Mouse (Mus musculus) midbrain, postnatal 0 days (tissue): ENCODE measurements at regions not wholly inside any gene's neighbourhood (a gene's known extent, or its start where the extent isn't known, plus 50 kb on each side); places are given as distances from the start of the nearest gene placed in this dataset.

Experiments used
- ATAC-seq: fragments of 200-750 bp; cut with Nextera tagmentation; 2 replicates; pipeline ENCODE4 v1.8.0; 2017; ENCODE audit warnings: moderate number of reproducible peaks, mild to moderate bottlenecking, moderate TSS enrichment, moderate library complexity; ENCODE audit not compliant: low FRiP score
- DNase-seq: peaks from one replicate; pipeline ENCODE4 v3.0.0-alpha.2; 2015; ENCODE audit warnings: low spot score
- H3K27ac ChIP-seq: fragments of 300-500 bp; sonication (generic); 2 replicates; pipeline ENCODE4 v1.5.1; 2014; ENCODE audit warnings: low read depth, mild to moderate bottlenecking, low read length, mixed read lengths
- H3K27me3 ChIP-seq: fragments of 300-500 bp; sonication (generic); 2 replicates; pipeline ENCODE4 v1.6.1; 2014; ENCODE audit warnings: low read length, control low read depth, mixed read lengths; ENCODE audit not compliant: insufficient read depth
- H3K36me3 ChIP-seq: fragments of 300-500 bp; sonication (generic); 2 replicates; pipeline ENCODE4 v1.6.1; 2014; ENCODE audit warnings: low read length, control low read depth, mixed read lengths; ENCODE audit not compliant: insufficient read depth
- H3K4me1 ChIP-seq: fragments of 300-500 bp; sonication (generic); 2 replicates; pipeline ENCODE4 v1.6.1; 2014; ENCODE audit warnings: mild to moderate bottlenecking, control low read depth, antibody characterized with exemption, low read length, mixed read lengths; ENCODE audit not compliant: insufficient read depth
- H3K4me2 ChIP-seq: fragments of 300-500 bp; sonication (generic); 2 replicates; pipeline ENCODE4 v1.6.1; 2014; ENCODE audit warnings: low read depth, mild to moderate bottlenecking, low read length, mixed read lengths; ENCODE audit not compliant: poor library complexity, severe bottlenecking
- H3K4me3 ChIP-seq: fragments of 300-500 bp; sonication (generic); 2 replicates; pipeline ENCODE4 v1.5.1; 2014; ENCODE audit warnings: low read depth, mild to moderate bottlenecking, low read length, moderate library complexity
- H3K9ac ChIP-seq: fragments of 300-500 bp; sonication (generic); replicated peaks from 2 replicates; pipeline ENCODE4 v1.6.1; 2014; ENCODE audit warnings: mild to moderate bottlenecking, low read length, moderate library complexity, mixed read lengths; ENCODE audit not compliant: poor library complexity, severe bottlenecking
- H3K9me3 ChIP-seq: fragments of 300-500 bp; sonication (generic); 2 replicates; pipeline ENCODE4 v1.6.1; 2016; ENCODE audit warnings: low read length, control low read depth
- CTCF ChIP-seq: IDR thresholded peaks from 2 replicates; pipeline ENCODE4 v1.5.1; 2016; ENCODE audit warnings: antibody characterized with exemption, mild to moderate bottlenecking
- WGBS: fragments of 180-500 bp; shearing (Covaris S2); extraction: QIAGEN DNeasy Blood & Tissue Kit; methylation state at CpG from one replicate; pipeline ENCODE4 v1.1.7; 2014; 5-methylcytosine and 5-hydroxymethylcytosine counted together

GRCm38 (mm10) chr7:70164691-70165193 is 201.8 kb downstream of the Nr2f2 start:
- H3K27me3 ChIP-seq = peaks cover 75% of the 10 kb centered on the region
- ATAC-seq = no peak

GRCm38 (mm10) chr7:70158531-70158930 is 208.0 kb downstream of the Nr2f2 start:
- H3K4me1 ChIP-seq = no peaks in the 10 kb centered on the region
- peaks cover 39% of the 10 kb centered on the region for H3K27me3 ChIP-seq
- 31% methylated on average over 8 of the region's 8 CpGs for WGBS
- H3K36me3 ChIP-seq = no peaks in the 10 kb centered on the region
- H3K4me2 ChIP-seq = no peak overlapping the region
- no peak for DNase-seq
- no peaks in the 10 kb centered on the region for H3K9me3 ChIP-seq
- no peak overlapping the region for H3K4me3 ChIP-seq
- H3K27ac ChIP-seq = no peak overlapping the region
- no peak for TF ChIP-seq CTCF
- no peak for ATAC-seq
- H3K9ac ChIP-seq = no peak overlapping the region

More at GRCm38 (mm10) chr7:70164691-70165193, 201.8 kb downstream of the Nr2f2 start:
- H3K4me1 ChIP-seq = no peaks in the 10 kb centered on the region
- H3K9ac ChIP-seq = no peak overlapping the region
- DNase-seq = no peak
- WGBS = 35% methylated on average over 6 of the region's 6 CpGs
- no peak overlapping the region for H3K4me3 ChIP-seq
- no peaks in the 10 kb centered on the region for H3K9me3 ChIP-seq
- no peak overlapping the region for H3K27ac ChIP-seq
- no peak for TF ChIP-seq CTCF
- no peaks in the 10 kb centered on the region for H3K36me3 ChIP-seq
- no peak overlapping the region for H3K4me2 ChIP-seq

GRCm38 (mm10) chr7:70144726-70145271 is 221.7 kb downstream of the Nr2f2 start:
- no peaks in the 10 kb centered on the region for H3K36me3 ChIP-seq
- no peak overlapping the region for H3K4me2 ChIP-seq
- H3K27me3 ChIP-seq = 0 out of 2 replicates have a peak, but pooled peaks cover 11% of the 10 kb centered on the region
- H3K9me3 ChIP-seq = no peaks in the 10 kb centered on the region
- H3K4me3 ChIP-seq = no peak overlapping the region
- WGBS = 87% methylated on average over 4 of the region's 4 CpGs
- DNase-seq (no peak), ATAC-seq (no peak)
- H3K4me1 ChIP-seq = no peaks in the 10 kb centered on the region
- no peak for TF ChIP-seq CTCF
- H3K9ac ChIP-seq = no peak overlapping the region
- no peak overlapping the region for H3K27ac ChIP-seq

GRCm38 (mm10) chr7:70136837-70137236 is 229.7 kb downstream of the Nr2f2 start:
- H3K27ac ChIP-seq = no peak overlapping the region
- no peak overlapping the region for H3K4me3 ChIP-seq
- DNase-seq = no peak
- H3K4me2 ChIP-seq = no peak overlapping the region
- no peak for TF ChIP-seq CTCF
- H3K36me3 ChIP-seq = no peaks in the 10 kb centered on the region
- H3K4me1 ChIP-seq = no peaks in the 10 kb centered on the region
- ATAC-seq = no peak
- H3K9me3 ChIP-seq = no peaks in the 10 kb centered on the region
- 91% methylated on average over 5 of the region's 5 CpGs for WGBS
- H3K27me3 ChIP-seq = no peaks in the 10 kb centered on the region
- H3K9ac ChIP-seq = no peak overlapping the region

GRCm38 (mm10) chr7:70135416-70135815 is 231.1 kb downstream of the Nr2f2 start:
- Histone ChIP-seq H3K4me1 (no peaks in the 10 kb centered on the region), H3K4me3 (no peak overlapping the region), H3K27ac (no peak overlapping the region), H3K27me3 (no peaks in the 10 kb centered on the region), H3K9ac (no peak overlapping the region), H3K4me2 (no peak overlapping the region), H3K36me3 (no peaks in the 10 kb centered on the region), H3K9me3 (no peaks in the 10 kb centered on the region)
- ATAC-seq (no peak), DNase-seq (no peak)
- 97% methylated on average over 3 of the region's 3 CpGs for WGBS
- TF ChIP-seq CTCF = no peak

- TF ChIP-seq CTCF = no peak
- Histone ChIP-seq H3K9me3 (no peaks in the 10 kb centered on the region), H3K36me3 (no peaks in the 10 kb centered on the region), H3K4me2 (peak overlapping the region; percentile 27; the same call in 1 of the 2 replicates), H3K9ac (no peak overlapping the region), H3K27me3 (peaks cover 29% of the 10 kb centered on the region), H3K4me1 (no peaks in the 10 kb centered on the region), H3K4me3 (no peak overlapping the region), H3K27ac (no peak overlapping the region)
- 19% methylated on average over 15 of the region's 15 CpGs for WGBS
- ATAC-seq = peak; percentile 47; the same call in 1 of the 2 replicates
- DNase-seq = peak; percentile 54
Observed at GRCm38 (mm10) chr7:70129963-70130362, 236.6 kb downstream of the Nr2f2 start.
